Mouse (Mus musculus) lung, adult 2 months (tissue): ENCODE measurements at regions not wholly inside any gene's neighbourhood (a gene's known extent, or its start where the extent isn't known, plus 50 kb on each side); places are given as distances from the start of the nearest gene placed in this dataset.

Experiments
- CTCF ChIP-seq: fragments of 200-500 bp; IDR thresholded peaks from 2 replicates; pipeline ENCODE4 v1.5.1; 2011; ENCODE audit warnings: mild to moderate bottlenecking, low read length, control low read depth; ENCODE audit not compliant: insufficient read depth
- POLR2A ChIP-seq: fragments of 200-500 bp; IDR thresholded peaks from 2 replicates; pipeline ENCODE4 v1.6.1; 2011; ENCODE audit warnings: low read depth, mild to moderate bottlenecking, control low read depth, low read length, borderline replicate concordance; ENCODE audit errors: extremely low read depth

DNA sequence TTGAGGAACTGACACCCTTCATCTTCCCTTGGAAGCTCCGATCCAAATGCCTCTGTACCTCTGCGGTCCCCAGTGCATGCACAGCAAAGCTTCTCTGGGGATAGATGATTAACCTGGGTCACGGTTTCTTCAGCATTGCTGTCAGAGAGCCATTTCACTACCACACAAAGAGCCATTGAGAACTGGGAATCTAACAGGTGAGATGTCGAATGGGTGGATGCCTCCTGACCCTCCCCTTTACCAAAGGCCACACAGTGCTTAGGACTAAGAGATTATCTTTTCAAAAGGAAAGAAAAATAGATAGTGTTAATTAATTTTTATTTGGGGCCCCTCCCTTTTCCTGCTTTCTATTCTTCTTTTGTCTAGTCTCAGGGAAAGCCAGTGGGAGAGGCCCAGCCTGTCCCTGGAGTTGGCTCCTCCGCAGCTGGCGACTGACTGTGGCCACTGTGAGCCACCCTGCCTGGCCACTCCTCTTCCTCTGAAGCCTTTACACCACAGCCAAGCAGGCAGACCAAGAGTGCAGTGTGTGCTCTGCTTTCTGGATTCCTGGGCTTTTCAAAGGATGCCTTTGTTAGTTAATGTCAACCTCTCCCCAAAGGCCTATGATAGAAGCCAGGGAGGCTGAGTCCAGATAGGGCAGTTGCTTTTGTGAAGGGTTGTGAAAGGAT, 155.2 kb downstream of the Barx2 start:
- no peak for TF ChIP-seq POLR2A
- TF ChIP-seq CTCF: no peak
